Mouse (Mus musculus) thymus, adult 2 months (tissue): ENCODE results near the gene Nkx1-2. TPM values are rescaled to one million over a fixed set of nuclear protein-coding genes. Genes with fewer than 3 reads are reported as not detected.

Source experiments
- DNase-seq: peaks from one replicate; pipeline ENCODE4 v3.0.0; 2021
- H3K27ac ChIP-seq: fragments of 200-500 bp; 2 replicates; pipeline ENCODE4 v1.5.1; 2012; ENCODE audit warnings: low read length, control low read depth; ENCODE audit not compliant: control insufficient read depth, insufficient read depth
- H3K27me3 ChIP-seq: fragments of 200-500 bp; 2 replicates; pipeline ENCODE4 v1.6.1; 2012; ENCODE audit warnings: mild to moderate bottlenecking, low read length, moderate library complexity, mixed read lengths; ENCODE audit not compliant: control insufficient read depth, insufficient read depth
- H3K36me3 ChIP-seq: fragments of 200-500 bp; 2 replicates; pipeline ENCODE4 v1.6.1; 2012; ENCODE audit warnings: mild to moderate bottlenecking, low read length, moderate library complexity; ENCODE audit not compliant: control insufficient read depth, insufficient read depth
- H3K4me1 ChIP-seq: fragments of 200-500 bp; replicated peaks from 2 replicates; pipeline ENCODE4 v1.6.1; 2012; ENCODE audit warnings: low read length; ENCODE audit not compliant: control insufficient read depth, insufficient read depth
- H3K4me3 ChIP-seq: fragments of 200-500 bp; 2 replicates; pipeline ENCODE4 v1.5.1; 2012; ENCODE audit warnings: mild to moderate bottlenecking, low read length, control low read depth, moderate library complexity; ENCODE audit not compliant: control insufficient read depth, insufficient read depth
- CTCF ChIP-seq: fragments of 200-500 bp; IDR thresholded peaks from 2 replicates; pipeline ENCODE4 v1.5.1; 2012; ENCODE audit warnings: mild to moderate bottlenecking, control low read depth, low read length, moderate library complexity, borderline replicate concordance; ENCODE audit not compliant: control insufficient read depth, poor library complexity, insufficient read depth; ENCODE audit errors: extremely low read depth
- POLR2A ChIP-seq: fragments of 200-500 bp; IDR thresholded peaks from 2 replicates; pipeline ENCODE4 v1.6.1; 2012; ENCODE audit warnings: mild to moderate bottlenecking, low read length, control low read depth, moderate library complexity; ENCODE audit not compliant: control insufficient read depth, poor library complexity, insufficient read depth; ENCODE audit errors: extremely low read depth
- WGBS: fragments of 180-500 bp; shearing (Covaris S2); methylation state at CpG from one replicate; pipeline ENCODE4 v1.1.7; 2018; 5-methylcytosine and 5-hydroxymethylcytosine counted together
- polyA plus RNA-seq: library from polyadenylated mRNA; depleted of rRNA; stranded (reverse); fragments of >200 nt; gene quantifications from 2 replicates; pipeline ENCODE4 v1.2.3, GENCODE M21; 2012

Nkx1-2 gene
- polyA plus RNA-seq, 1 experiment = 0.27 TPM

GRCm38 (mm10) chr7:132605689-132606088 is 6.3 kb upstream of the Nkx1-2 start:
- TF ChIP-seq POLR2A (no peak), CTCF (no peak)
- Histone ChIP-seq H3K27ac (no peak overlapping the region), H3K36me3 (no peaks in the 10 kb centered on the region), H3K4me1 (peaks cover 2% of the 10 kb centered on the region; the same call in 1 of the 2 replicates), H3K4me3 (no peak overlapping the region), H3K27me3 (peaks cover 4% of the 10 kb centered on the region)
- 15% methylated on average over 5 of the region's 5 CpGs for WGBS
- DNase-seq = no peak

DNA sequence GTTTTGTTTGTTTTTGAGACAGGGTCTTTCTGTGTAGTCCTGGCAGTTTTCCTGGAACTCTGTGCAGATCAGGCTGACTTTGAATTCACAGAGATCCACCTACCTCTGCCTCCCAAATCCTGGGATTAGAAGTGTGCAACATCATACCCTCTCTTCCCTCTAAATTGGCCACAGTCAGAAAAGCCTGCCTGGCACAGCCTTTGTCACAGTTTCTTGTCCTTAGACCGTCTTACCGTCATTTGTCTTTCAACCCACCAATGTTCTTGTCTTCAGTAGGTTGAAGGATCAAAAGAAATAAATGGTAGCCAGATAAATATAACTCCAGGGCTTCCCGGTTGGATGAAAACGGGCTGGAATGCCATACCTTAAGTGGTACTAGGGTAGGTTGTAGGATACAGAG is 5.3 kb upstream of the Nkx1-2 start:
- no peak for TF ChIP-seq CTCF
- TF ChIP-seq POLR2A = no peak
- Histone ChIP-seq H3K4me1 (peaks cover 2% of the 10 kb centered on the region), H3K4me3 (no peak overlapping the region), H3K27ac (no peak overlapping the region), H3K36me3 (no peaks in the 10 kb centered on the region), H3K27me3 (peaks cover 4% of the 10 kb centered on the region)
- 95% methylated on average over 4 of the region's 4 CpGs for WGBS
- no peak for DNase-seq

GRCm38 (mm10) chr7:132600926-132601325 is 1.5 kb upstream of the Nkx1-2 start:
- DNase-seq = no peak
- no peak for TF ChIP-seq CTCF
- TF ChIP-seq POLR2A = no peak
- H3K27ac ChIP-seq = no peak overlapping the region
- H3K27me3 ChIP-seq = peaks cover 21% of the 10 kb centered on the region
- 27% methylated on average over 8 of the region's 8 CpGs for WGBS
- no peaks in the 10 kb centered on the region for H3K36me3 ChIP-seq
- H3K4me3 ChIP-seq = no peak overlapping the region
- peaks cover 12% of the 10 kb centered on the region for H3K4me1 ChIP-seq

- no peak for TF ChIP-seq POLR2A
- no peak for TF ChIP-seq CTCF
- no peak for DNase-seq
- H3K4me3 ChIP-seq = 0 out of 2 replicates have a peak overlapping the region, but pooled peaks have one; percentile 0
- WGBS = 1% methylated on average over 9 of the region's 9 CpGs
- H3K36me3 ChIP-seq = no peaks in the 10 kb centered on the region
- H3K4me1 ChIP-seq = peaks cover 12% of the 10 kb centered on the region
- H3K27ac ChIP-seq = no peak overlapping the region
- peaks cover 21% of the 10 kb centered on the region for H3K27me3 ChIP-seq
These were observed 589 bp upstream of the Nkx1-2 start for GRCm38 (mm10) chr7:132600026-132600425.

- no peak overlapping the region for H3K27ac ChIP-seq
- TF ChIP-seq POLR2A (no peak), CTCF (no peak)
- 2% methylated on average over 59 of the region's 60 CpGs for WGBS
- peaks cover 12% of the 10 kb centered on the region for H3K4me1 ChIP-seq
- H3K36me3 ChIP-seq = no peaks in the 10 kb centered on the region
- DNase-seq = no peak
- H3K4me3 ChIP-seq = 0 out of 2 replicates have a peak overlapping the region, but pooled peaks have one; percentile 7
- peaks cover 21% of the 10 kb centered on the region for H3K27me3 ChIP-seq
These were observed 2.0 kb downstream of the Nkx1-2 start for GRCm38 (mm10) chr7:132597251-132598041.

GRCm38 (mm10) chr7:132596557-132597250 is 2.7 kb downstream of the Nkx1-2 start:
- H3K27me3 ChIP-seq = peaks cover 21% of the 10 kb centered on the region
- no peaks in the 10 kb centered on the region for H3K36me3 ChIP-seq
- no peak overlapping the region for H3K27ac ChIP-seq
- peaks cover 12% of the 10 kb centered on the region for H3K4me1 ChIP-seq
- 13% methylated on average over 26 of the region's 26 CpGs for WGBS
- TF ChIP-seq POLR2A (no peak), CTCF (no peak)
- H3K4me3 ChIP-seq = 0 out of 2 replicates have a peak overlapping the region, but pooled peaks have one; percentile 7
- no peak for DNase-seq

DNA sequence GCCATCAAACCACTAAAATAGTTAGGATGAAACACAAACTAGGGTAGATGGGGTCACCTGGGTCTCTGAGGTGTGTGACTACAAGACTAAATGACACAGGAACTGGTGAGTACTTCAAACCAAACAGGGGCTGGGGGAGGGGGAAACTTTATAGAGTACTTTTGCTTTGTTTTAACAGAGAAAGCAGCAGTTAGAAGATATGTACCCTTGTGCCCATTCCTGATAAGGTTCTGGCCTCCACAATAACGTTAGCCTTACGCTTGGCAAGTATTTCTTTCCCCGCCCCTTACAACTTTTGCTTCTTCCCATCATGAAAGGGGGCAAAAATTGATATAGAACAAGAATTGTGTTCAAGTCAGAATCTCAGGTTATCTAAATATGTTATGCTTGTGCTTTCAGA is 3.6 kb downstream of the Nkx1-2 start:
- no peak overlapping the region for H3K27ac ChIP-seq
- TF ChIP-seq POLR2A = no peak
- TF ChIP-seq CTCF = no peak
- H3K4me1 ChIP-seq = peaks cover 12% of the 10 kb centered on the region
- H3K27me3 ChIP-seq = peaks cover 17% of the 10 kb centered on the region
- DNase-seq = no peak
- no peaks in the 10 kb centered on the region for H3K36me3 ChIP-seq
- 91% methylated on average over 3 of the region's 3 CpGs for WGBS
- no peak overlapping the region for H3K4me3 ChIP-seq
